Mouse (Mus musculus): ENCODE results near the gene Lce3a. TPM values are rescaled to one million over a fixed set of nuclear protein-coding genes. Genes with fewer than 3 reads are reported as not detected.

The Lce3a gene
- not detected in 2 replicates for polyA plus RNA-seq (2015; fragmentation: Nextera tagmentation; extraction: Ambion mirVana)

DNA sequence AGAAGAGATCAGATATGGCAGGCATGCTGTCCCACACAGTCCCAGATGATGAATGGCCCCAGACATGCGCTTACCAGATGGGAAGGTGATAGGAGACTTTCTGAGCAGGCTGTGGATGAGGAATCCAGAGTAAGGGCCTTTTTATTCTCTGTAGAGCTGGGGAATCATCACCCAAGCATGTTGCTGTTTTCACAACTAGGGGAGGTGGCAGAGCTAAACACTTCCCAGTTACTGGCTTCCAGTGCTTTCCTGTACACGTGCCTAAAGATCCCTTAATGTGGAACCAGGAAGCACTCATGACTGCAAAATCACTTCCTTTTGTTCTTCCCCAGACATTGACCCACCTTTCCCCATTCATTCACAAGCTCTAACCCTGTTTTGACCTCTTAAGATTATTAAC, at the start of gene Lce3a:
Gene Lce3a, minus strand, starts transcription at position 101 of the 400 bp plus-strand sequence.
- no peak within 1 kb of the TSS for H3K4me3 ChIP-seq (replicated peaks)
- no peak within 1 kb of the TSS for H3K27ac ChIP-seq (replicated peaks)
- no peaks in the 10 kb centered on the region for H3K9me3 ChIP-seq (replicated peaks)
- no peaks in the 10 kb centered on the region for H3K4me1 ChIP-seq
- H3K4me2 ChIP-seq = no peak within 1 kb of the TSS
- no peaks in the 10 kb centered on the region for H3K27me3 ChIP-seq (replicated peaks)
- H3K36me3 ChIP-seq = no peaks in the 10 kb centered on the region
- no peak for ATAC-seq (ENCODE audit: low FRiP score)
- WGBS = 81% methylated on average over 2 of the region's 2 CpGs
- no peak within 1 kb of the TSS for H3K9ac ChIP-seq (replicated peaks)

DNA sequence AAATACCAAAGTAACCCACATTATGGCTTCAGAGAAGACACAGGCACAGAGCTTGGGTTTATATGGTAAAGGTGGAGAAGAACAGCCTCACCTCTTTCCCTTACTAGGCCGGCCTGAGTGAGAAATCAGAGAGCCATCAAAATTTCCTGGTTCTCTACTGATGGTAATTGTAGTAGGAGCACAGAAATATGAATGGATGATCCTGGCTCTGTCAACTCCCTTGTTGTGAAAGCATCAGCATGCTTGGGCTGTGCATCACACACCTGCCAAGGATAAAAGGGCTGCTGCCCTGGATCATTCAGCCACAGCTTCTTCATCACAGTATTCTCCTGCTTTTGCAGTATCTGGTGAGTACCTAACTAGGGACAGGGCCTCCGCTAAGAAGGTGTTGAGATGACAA, 40.7 kb upstream of the Lce3a start, which contains the start of gene Lce3e:
Gene Lce3e, plus strand, starts transcription at position 301 of the 400 bp plus-strand sequence.
- no peak within 1 kb of the TSS for H3K4me3 ChIP-seq (replicated peaks)
- no peaks in the 10 kb centered on the region for H3K27me3 ChIP-seq (replicated peaks)
- no peaks in the 10 kb centered on the region for H3K4me1 ChIP-seq
- no peaks in the 10 kb centered on the region for H3K9me3 ChIP-seq (replicated peaks)
- no peak within 1 kb of the TSS for H3K4me2 ChIP-seq
- WGBS = 89% methylated on average over 2 of the region's 2 CpGs
- H3K27ac ChIP-seq (replicated peaks) = no peak within 1 kb of the TSS
- no peak for ATAC-seq (ENCODE audit: low FRiP score)
- H3K36me3 ChIP-seq = no peaks in the 10 kb centered on the region
- H3K9ac ChIP-seq (replicated peaks) = no peak within 1 kb of the TSS

DNA sequence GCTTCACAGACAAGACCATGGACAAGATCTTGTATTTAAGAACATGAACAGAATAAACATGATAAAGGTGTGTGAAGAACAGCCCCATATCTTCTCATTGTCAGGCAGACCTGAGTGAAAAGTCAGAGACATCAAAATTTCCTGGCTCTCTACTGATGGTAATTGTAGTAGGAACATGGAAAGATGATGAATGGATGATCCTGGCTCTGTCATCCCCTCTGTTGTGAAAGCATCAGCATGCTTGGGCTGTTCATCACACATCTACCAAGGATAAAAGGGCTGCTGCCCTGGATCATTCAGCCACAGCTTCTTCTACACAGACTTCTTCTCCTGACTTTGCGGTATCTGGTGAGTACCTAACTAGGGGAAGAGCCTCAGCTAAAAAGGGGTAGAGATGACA, 31.1 kb upstream of the Lce3a start, which contains the start of gene Lce3d:
Gene Lce3d, plus strand, starts transcription at position 301 of the 400 bp plus-strand sequence.
- H3K4me3 ChIP-seq (replicated peaks) = no peak within 1 kb of the TSS
- no peak for ATAC-seq (ENCODE audit: low FRiP score)
- H3K4me1 ChIP-seq = no peaks in the 10 kb centered on the region
- no peaks in the 10 kb centered on the region for H3K9me3 ChIP-seq (replicated peaks)
- no peak within 1 kb of the TSS for H3K4me2 ChIP-seq
- H3K27me3 ChIP-seq (replicated peaks) = no peaks in the 10 kb centered on the region
- H3K9ac ChIP-seq (replicated peaks) = no peak within 1 kb of the TSS
- WGBS = 91% methylated on average over 1 of the region's 1 CpGs
- no peak within 1 kb of the TSS for H3K27ac ChIP-seq (replicated peaks)
- H3K36me3 ChIP-seq = no peaks in the 10 kb centered on the region

DNA sequence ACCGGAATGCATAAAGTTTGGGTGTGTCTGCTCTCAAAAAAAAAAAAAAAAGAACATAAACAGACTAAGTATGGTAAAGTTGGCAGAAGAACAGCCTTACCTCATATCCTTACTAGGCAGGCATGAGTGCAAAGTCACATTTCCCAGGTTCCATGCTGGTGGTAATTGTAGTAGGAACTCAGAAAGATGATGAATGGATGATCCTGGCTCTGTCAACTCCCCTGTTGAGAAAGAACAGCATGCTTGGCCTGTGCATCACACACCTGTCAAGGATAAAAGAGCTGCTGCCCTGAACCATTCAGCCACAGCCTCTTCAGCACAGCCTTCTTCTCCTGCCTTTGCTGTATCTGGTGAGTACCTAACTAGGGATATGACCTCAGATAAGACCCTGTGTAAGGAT, 18.2 kb upstream of the Lce3a start, which contains the start of gene Lce3c:
Gene Lce3c, plus strand, starts transcription at position 301 of the 400 bp plus-strand sequence.
- Histone ChIP-seq H3K4me2 (no peak within 1 kb of the TSS), H3K27ac (replicated peaks) (no peak within 1 kb of the TSS), H3K27me3 (replicated peaks) (no peaks in the 10 kb centered on the region), H3K4me3 (replicated peaks) (no peak within 1 kb of the TSS), H3K9ac (replicated peaks) (no peak within 1 kb of the TSS), H3K9me3 (replicated peaks) (no peaks in the 10 kb centered on the region), H3K36me3 (no peaks in the 10 kb centered on the region), H3K4me1 (no peaks in the 10 kb centered on the region)
- ATAC-seq (ENCODE audit: low FRiP score) = no peak
- WGBS = 76% methylated on average over 1 of the region's 1 CpGs

DNA sequence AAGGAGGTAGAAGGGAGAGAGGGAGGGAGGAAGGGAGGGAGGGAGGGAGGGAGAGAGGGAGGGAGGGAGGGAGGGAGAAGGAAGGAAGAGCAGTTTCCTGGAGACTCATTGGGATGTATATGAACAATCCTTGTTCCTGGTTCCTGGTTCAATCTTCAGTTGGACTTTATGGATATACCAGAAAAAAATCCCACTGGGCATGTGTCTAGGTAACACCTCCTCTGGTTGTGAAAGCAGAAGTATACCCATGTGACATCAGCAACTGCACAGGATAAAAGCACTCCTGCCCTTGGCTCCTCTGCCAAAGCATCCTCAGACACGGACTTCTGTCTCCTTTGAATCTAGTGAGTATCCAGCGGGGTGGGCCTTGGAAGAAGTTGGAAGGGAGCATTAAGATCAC, 6.6 kb upstream of the Lce3a start, which contains the start of gene Lce3b:
Gene Lce3b, plus strand, starts transcription at position 301 of the 400 bp plus-strand sequence.
- Histone ChIP-seq H3K27ac (replicated peaks) (no peak within 1 kb of the TSS), H3K9me3 (replicated peaks) (no peaks in the 10 kb centered on the region), H3K27me3 (replicated peaks) (no peaks in the 10 kb centered on the region), H3K36me3 (no peaks in the 10 kb centered on the region), H3K4me2 (no peak within 1 kb of the TSS), H3K4me1 (no peaks in the 10 kb centered on the region), H3K4me3 (replicated peaks) (no peak within 1 kb of the TSS), H3K9ac (replicated peaks) (no peak within 1 kb of the TSS)
- WGBS = 71% methylated on average over 2 of the region's 2 CpGs
- no peak for ATAC-seq (ENCODE audit: low FRiP score)

DNA sequence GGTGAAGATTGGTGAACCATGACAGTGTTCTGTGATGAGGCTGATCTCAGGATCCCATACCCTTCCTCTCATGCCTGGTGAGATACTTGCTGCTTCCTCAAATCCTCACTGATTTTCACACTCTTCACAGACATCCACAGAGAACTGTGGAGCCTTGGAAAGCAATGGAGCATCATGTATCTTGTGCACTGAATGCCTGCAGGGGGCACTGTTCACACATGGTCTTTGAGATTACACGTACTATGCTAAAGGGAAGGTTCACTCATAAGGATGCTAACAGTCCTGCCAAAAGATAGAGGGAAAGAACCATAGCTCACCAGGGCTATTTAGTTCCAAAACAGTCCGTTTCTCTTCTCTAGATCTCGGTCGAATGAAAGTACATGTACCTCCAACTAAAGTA, 5.7 kb downstream of the Lce3a start:
- H3K9ac ChIP-seq (replicated peaks) = no peak overlapping the region
- H3K36me3 ChIP-seq = no peaks in the 10 kb centered on the region
- H3K4me3 ChIP-seq (replicated peaks) = no peak overlapping the region
- no peaks in the 10 kb centered on the region for H3K9me3 ChIP-seq (replicated peaks)
- no peak overlapping the region for H3K4me2 ChIP-seq
- H3K27me3 ChIP-seq (replicated peaks) = no peaks in the 10 kb centered on the region
- no peaks in the 10 kb centered on the region for H3K4me1 ChIP-seq
- H3K27ac ChIP-seq (replicated peaks) = no peak overlapping the region
- WGBS = 60% methylated on average over 4 of the region's 4 CpGs
- no peak for ATAC-seq (ENCODE audit: low FRiP score)

DNA sequence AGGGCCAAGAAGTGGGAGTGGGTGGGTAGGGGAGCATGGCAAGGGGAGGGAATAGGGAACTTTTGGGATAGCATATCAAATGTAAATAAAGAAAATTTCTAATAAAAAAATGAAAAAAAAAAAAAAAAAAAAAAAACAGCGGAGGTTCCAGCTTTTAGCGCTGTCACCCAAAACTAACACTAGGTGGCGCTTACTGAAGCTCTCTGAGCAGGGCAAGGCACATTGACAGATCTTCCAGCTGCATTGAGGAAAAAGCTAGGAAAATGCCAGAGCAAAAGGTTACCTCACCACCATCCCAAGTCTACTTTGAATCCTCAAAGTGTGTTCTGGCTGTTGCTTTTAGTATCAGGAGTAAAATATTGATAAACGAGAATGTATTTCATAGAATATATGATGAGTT, 18.5 kb downstream of the Lce3a start:
- H3K27me3 ChIP-seq (replicated peaks) = no peaks in the 10 kb centered on the region
- no peak overlapping the region for H3K9ac ChIP-seq (replicated peaks)
- ATAC-seq (ENCODE audit: low FRiP score) = peak; percentile 74; the same call in 1 of the 2 replicates
- H3K36me3 ChIP-seq = no peaks in the 10 kb centered on the region
- H3K4me3 ChIP-seq (replicated peaks) = no peak overlapping the region
- 23% methylated on average over 4 of the region's 4 CpGs for WGBS
- H3K9me3 ChIP-seq (replicated peaks) = no peaks in the 10 kb centered on the region
- H3K4me1 ChIP-seq = no peaks in the 10 kb centered on the region
- no peak overlapping the region for H3K27ac ChIP-seq (replicated peaks)
- no peak overlapping the region for H3K4me2 ChIP-seq

DNA sequence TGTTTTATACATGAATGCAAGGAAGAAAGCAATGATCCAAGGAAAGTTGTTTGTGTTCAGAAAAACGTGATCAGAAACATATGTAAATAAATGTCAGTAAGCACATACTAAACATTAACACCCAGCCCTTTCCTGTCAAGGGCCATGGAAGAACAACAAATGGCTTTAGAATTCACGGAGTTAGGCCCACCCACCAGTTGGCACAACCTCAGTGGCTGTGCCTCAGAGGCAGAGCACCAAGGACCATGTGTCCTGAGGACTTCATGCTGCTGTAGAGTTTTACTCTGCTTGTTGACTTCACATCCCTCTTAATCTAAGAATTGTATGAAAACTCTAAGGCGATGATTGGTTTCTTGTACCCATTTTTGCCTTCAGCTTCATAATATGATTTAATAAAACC, 20.8 kb downstream of the Lce3a start:
- Histone ChIP-seq H3K27ac (replicated peaks) (no peak overlapping the region), H3K4me1 (no peaks in the 10 kb centered on the region), H3K9ac (replicated peaks) (no peak overlapping the region), H3K9me3 (replicated peaks) (no peaks in the 10 kb centered on the region), H3K4me3 (replicated peaks) (no peak overlapping the region), H3K4me2 (no peak overlapping the region), H3K27me3 (replicated peaks) (no peaks in the 10 kb centered on the region), H3K36me3 (no peaks in the 10 kb centered on the region)
- 55% methylated on average over 3 of the region's 3 CpGs for WGBS
- ATAC-seq (ENCODE audit: low FRiP score) = no peak

DNA sequence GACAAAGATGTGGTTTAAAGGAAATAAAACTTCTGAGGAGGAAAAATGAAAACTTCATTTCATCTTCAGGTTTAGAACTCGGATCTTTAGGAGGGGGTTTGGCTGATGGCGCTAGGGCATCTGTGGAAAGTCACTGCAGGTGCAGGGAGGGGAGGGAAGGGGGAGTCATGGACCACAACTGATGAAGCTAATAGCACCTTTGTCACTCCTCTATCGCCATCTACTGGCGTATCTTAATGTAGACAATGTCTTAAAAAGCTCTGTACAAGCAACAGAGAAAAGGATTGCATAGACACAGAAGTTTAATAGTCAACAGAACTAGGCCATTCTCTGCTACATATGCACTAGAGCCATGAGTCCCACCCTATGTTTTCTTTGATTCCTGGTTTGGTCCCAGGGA, 22.4 kb downstream of the Lce3a start:
- H3K27ac ChIP-seq (replicated peaks) = no peak overlapping the region
- WGBS = 38% methylated on average over 4 of the region's 4 CpGs
- ATAC-seq (ENCODE audit: low FRiP score) = 0 out of 2 replicates have a peak, but pooled peaks have one; percentile 57

DNA sequence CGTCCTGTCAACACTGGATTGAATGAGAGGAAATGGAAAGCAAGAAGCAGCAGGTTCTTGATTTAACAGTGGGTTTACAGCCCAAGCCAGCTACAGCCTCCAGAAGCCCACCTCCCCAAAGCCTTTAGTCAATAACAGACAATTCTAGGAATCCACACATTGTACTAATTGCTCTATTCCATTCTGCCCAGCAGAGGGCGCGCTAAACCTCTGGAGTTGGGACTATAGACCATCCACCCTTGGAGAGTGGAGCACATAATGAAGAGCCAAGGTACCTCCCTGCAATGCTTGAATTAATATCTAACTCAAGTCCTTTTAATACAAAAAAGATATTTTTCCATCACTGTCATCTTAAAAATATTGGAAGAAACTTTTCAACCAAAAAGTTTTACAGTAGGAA, 23.0 kb downstream of the Lce3a start:
- no peak overlapping the region for H3K4me2 ChIP-seq
- WGBS = 25% methylated on average over 3 of the region's 3 CpGs
- H3K9ac ChIP-seq (replicated peaks) = no peak overlapping the region
- H3K36me3 ChIP-seq = no peaks in the 10 kb centered on the region
- H3K27me3 ChIP-seq (replicated peaks) = no peaks in the 10 kb centered on the region
- ATAC-seq (ENCODE audit: low FRiP score) = no peak
- no peaks in the 10 kb centered on the region for H3K9me3 ChIP-seq (replicated peaks)
- no peak overlapping the region for H3K4me3 ChIP-seq (replicated peaks)
- H3K27ac ChIP-seq (replicated peaks) = no peak overlapping the region
- H3K4me1 ChIP-seq = no peaks in the 10 kb centered on the region

More for the DNA sequence above, 22.4 kb downstream of the Lce3a start:
- Histone ChIP-seq H3K9ac (replicated peaks) (no peak overlapping the region), H3K27me3 (replicated peaks) (no peaks in the 10 kb centered on the region), H3K9me3 (replicated peaks) (no peaks in the 10 kb centered on the region), H3K4me1 (no peaks in the 10 kb centered on the region), H3K4me2 (no peak overlapping the region), H3K36me3 (no peaks in the 10 kb centered on the region), H3K4me3 (replicated peaks) (no peak overlapping the region)

DNA sequence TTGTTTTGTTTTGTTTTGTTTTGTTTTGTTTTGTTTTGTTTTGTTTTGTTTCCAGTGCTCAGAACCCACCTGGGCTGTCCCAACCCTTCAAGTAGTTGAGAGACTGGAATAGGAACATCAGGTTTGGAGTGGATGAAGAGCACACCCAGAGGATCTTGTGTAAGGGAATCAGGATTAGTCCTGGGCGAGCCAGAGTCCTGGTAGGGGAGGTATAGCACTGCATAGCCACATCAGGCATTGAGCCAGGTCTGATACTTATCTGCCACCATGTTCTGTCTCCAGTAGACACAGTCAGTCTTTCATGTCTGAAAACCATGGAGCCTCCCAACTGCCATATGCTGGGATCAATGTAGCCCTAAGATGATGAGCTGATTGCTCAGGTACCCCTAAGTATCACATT, 31.5 kb downstream of the Lce3a start:
- WGBS = 62% methylated on average over 1 of the region's 1 CpGs

DNA sequence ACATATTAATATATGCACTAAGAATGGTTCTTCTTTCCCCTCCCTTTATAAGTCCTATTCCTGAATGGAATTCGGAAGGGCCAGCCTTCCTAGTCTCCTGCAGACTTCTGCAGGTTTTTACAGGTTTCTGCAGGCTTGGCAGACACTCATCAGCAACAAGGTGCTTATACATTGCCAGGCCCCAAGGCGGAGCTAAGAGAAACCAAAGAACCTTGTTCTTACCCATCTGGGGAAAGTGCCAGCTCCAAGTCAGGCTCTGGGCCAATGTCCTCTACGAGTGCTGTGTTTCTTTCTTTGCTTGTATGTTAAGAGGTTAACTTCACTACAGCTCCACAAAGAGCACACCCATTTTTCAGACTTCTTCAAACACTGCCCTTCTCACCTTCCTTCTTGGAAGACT, 32.0 kb downstream of the Lce3a start:
- WGBS = 76% methylated on average over 3 of the region's 3 CpGs

More for the DNA sequence above, 31.5 kb downstream of the Lce3a start:
- no peak for ATAC-seq (ENCODE audit: low FRiP score)
- no peak overlapping the region for H3K4me2 ChIP-seq
- H3K36me3 ChIP-seq = no peaks in the 10 kb centered on the region
- no peak overlapping the region for H3K9ac ChIP-seq (replicated peaks)
- H3K27me3 ChIP-seq (replicated peaks) = no peaks in the 10 kb centered on the region
- no peak overlapping the region for H3K4me3 ChIP-seq (replicated peaks)
- no peaks in the 10 kb centered on the region for H3K9me3 ChIP-seq (replicated peaks)
- H3K4me1 ChIP-seq = no peaks in the 10 kb centered on the region
- H3K27ac ChIP-seq (replicated peaks) = no peak overlapping the region

More for the DNA sequence above, 32.0 kb downstream of the Lce3a start:
- H3K27ac ChIP-seq (replicated peaks) = no peak overlapping the region
- no peaks in the 10 kb centered on the region for H3K27me3 ChIP-seq (replicated peaks)
- no peak for ATAC-seq (ENCODE audit: low FRiP score)
- H3K4me1 ChIP-seq = no peaks in the 10 kb centered on the region
- H3K9me3 ChIP-seq (replicated peaks) = no peaks in the 10 kb centered on the region
- no peak overlapping the region for H3K9ac ChIP-seq (replicated peaks)
- no peak overlapping the region for H3K4me2 ChIP-seq
- H3K36me3 ChIP-seq = no peaks in the 10 kb centered on the region
- no peak overlapping the region for H3K4me3 ChIP-seq (replicated peaks)
